Mouse (Mus musculus): ENCODE results near the gene Phykpl. TPM values are rescaled to one million over a fixed set of nuclear protein-coding genes. Genes with fewer than 3 reads are reported as not detected.

Gene Phykpl
- polyA plus RNA-seq, 1 experiment from 2014 or later: 14.5 TPM

GRCm38 (mm10) chr11:51563276-51563675 lies 21.3 kb upstream of the Phykpl start:
- no peak for ATAC-seq
- 63% methylated on average over 1 of the region's 1 CpGs for WGBS (ENCODE audit: insufficient replicate concordance)

GRCm38 (mm10) chr11:51565062-51565461 lies 19.5 kb upstream of the Phykpl start:
- peak; percentile 72 for ATAC-seq
- Histone ChIP-seq H3K4me1 (ENCODE audit: insufficient read depth) (no peaks in the 10 kb centered on the region), H3K9ac (replicated peaks) (no peak overlapping the region), H3K9me3 (ENCODE audit: low read length) (no peaks in the 10 kb centered on the region), H3K27me3 (ENCODE audit: insufficient read depth, low read length) (no peaks in the 10 kb centered on the region), H3K27ac (ENCODE audit: low read depth) (no peak overlapping the region), H3K4me3 (ENCODE audit: low read depth, low read length) (no peak overlapping the region), H3K4me2 (ENCODE audit: low read depth, low read length) (no peak overlapping the region), H3K36me3 (replicated peaks; ENCODE audit: insufficient read depth, low read length) (no peaks in the 10 kb centered on the region)
- DNase-seq: peak; percentile 49
- 11% methylated on average over 3 of the region's 3 CpGs for WGBS (ENCODE audit: insufficient replicate concordance)
- TF ChIP-seq EP300 (IDR thresholded peaks at IDR 0.05; ENCODE audit: low read depth) (no peak), CTCF (IDR thresholded peaks at IDR 0.05; ENCODE audit: low read depth) (peak; percentile 13; the same call in 1 of the 2 replicates)

More at GRCm38 (mm10) chr11:51563276-51563675, 21.3 kb upstream of the Phykpl start:
- Histone ChIP-seq H3K4me1 (ENCODE audit: insufficient read depth) (no peaks in the 10 kb centered on the region), H3K4me2 (ENCODE audit: low read depth, low read length) (no peak overlapping the region), H3K27me3 (ENCODE audit: insufficient read depth, low read length) (no peaks in the 10 kb centered on the region), H3K4me3 (ENCODE audit: low read depth, low read length) (no peak overlapping the region), H3K9ac (replicated peaks) (no peak overlapping the region), H3K36me3 (replicated peaks; ENCODE audit: insufficient read depth, low read length) (no peaks in the 10 kb centered on the region), H3K27ac (ENCODE audit: low read depth) (no peak overlapping the region), H3K9me3 (ENCODE audit: low read length) (no peaks in the 10 kb centered on the region)
- TF ChIP-seq CTCF (IDR thresholded peaks at IDR 0.05; ENCODE audit: low read depth) (no peak), EP300 (IDR thresholded peaks at IDR 0.05; ENCODE audit: low read depth) (no peak)
- no peak for DNase-seq

- no peaks in the 10 kb centered on the region for H3K9me3 ChIP-seq (ENCODE audit: low read length)
- TF ChIP-seq EP300 (IDR thresholded peaks at IDR 0.05; ENCODE audit: low read depth) (no peak), CTCF (IDR thresholded peaks at IDR 0.05; ENCODE audit: low read depth) (peak; percentile 55)
- no peaks in the 10 kb centered on the region for H3K27me3 ChIP-seq (ENCODE audit: insufficient read depth, low read length)
- no peaks in the 10 kb centered on the region for H3K4me1 ChIP-seq (ENCODE audit: insufficient read depth)
- H3K4me3 ChIP-seq (ENCODE audit: low read depth, low read length): no peak overlapping the region
- H3K4me2 ChIP-seq (ENCODE audit: low read depth, low read length): no peak overlapping the region
- H3K36me3 ChIP-seq (replicated peaks; ENCODE audit: insufficient read depth, low read length): no peaks in the 10 kb centered on the region
- ATAC-seq (no peak), DNase-seq (no peak)
- no peak overlapping the region for H3K9ac ChIP-seq (replicated peaks)
- WGBS (ENCODE audit: insufficient replicate concordance): 82% methylated on average over 6 of the region's 6 CpGs
- no peak overlapping the region for H3K27ac ChIP-seq (ENCODE audit: low read depth)
These were observed 18.6 kb upstream of the Phykpl start for GRCm38 (mm10) chr11:51565951-51566350.

GRCm38 (mm10) chr11:51568801-51569200 lies 15.8 kb upstream of the Phykpl start:
- no peaks in the 10 kb centered on the region for H3K4me1 ChIP-seq (ENCODE audit: insufficient read depth)
- DNase-seq (no peak), ATAC-seq (no peak)
- no peak overlapping the region for H3K4me3 ChIP-seq (ENCODE audit: low read depth, low read length)
- no peaks in the 10 kb centered on the region for H3K36me3 ChIP-seq (replicated peaks; ENCODE audit: insufficient read depth, low read length)
- H3K27me3 ChIP-seq (ENCODE audit: insufficient read depth, low read length): no peaks in the 10 kb centered on the region
- TF ChIP-seq EP300 (IDR thresholded peaks at IDR 0.05; ENCODE audit: low read depth) (no peak), CTCF (IDR thresholded peaks at IDR 0.05; ENCODE audit: low read depth) (no peak)
- 80% methylated on average over 4 of the region's 4 CpGs for WGBS (ENCODE audit: insufficient replicate concordance)
- no peak overlapping the region for H3K9ac ChIP-seq (replicated peaks)
- no peaks in the 10 kb centered on the region for H3K9me3 ChIP-seq (ENCODE audit: low read length)
- H3K27ac ChIP-seq (ENCODE audit: low read depth): no peak overlapping the region
- H3K4me2 ChIP-seq (ENCODE audit: low read depth, low read length): no peak overlapping the region

GRCm38 (mm10) chr11:51576454-51576853 lies 8.1 kb upstream of the Phykpl start:
- Histone ChIP-seq H3K4me1 (ENCODE audit: insufficient read depth) (no peaks in the 10 kb centered on the region), H3K27ac (ENCODE audit: low read depth) (no peak overlapping the region), H3K36me3 (replicated peaks; ENCODE audit: insufficient read depth, low read length) (no peaks in the 10 kb centered on the region), H3K4me2 (ENCODE audit: low read depth, low read length) (no peak overlapping the region), H3K4me3 (ENCODE audit: low read depth, low read length) (no peak overlapping the region), H3K27me3 (ENCODE audit: insufficient read depth, low read length) (no peaks in the 10 kb centered on the region), H3K9ac (replicated peaks) (no peak overlapping the region), H3K9me3 (ENCODE audit: low read length) (no peaks in the 10 kb centered on the region)
- 87% methylated on average over 4 of the region's 4 CpGs for WGBS (ENCODE audit: insufficient replicate concordance)
- DNase-seq: no peak
- TF ChIP-seq EP300 (IDR thresholded peaks at IDR 0.05; ENCODE audit: low read depth): no peak
- TF ChIP-seq CTCF (IDR thresholded peaks at IDR 0.05; ENCODE audit: low read depth): no peak
- no peak for ATAC-seq

GRCm38 (mm10) chr11:51577587-51577986 lies 7.0 kb upstream of the Phykpl start:
- H3K4me1 ChIP-seq (ENCODE audit: insufficient read depth): no peaks in the 10 kb centered on the region
- H3K9ac ChIP-seq (replicated peaks): no peak overlapping the region
- TF ChIP-seq CTCF (IDR thresholded peaks at IDR 0.05; ENCODE audit: low read depth) (no peak), EP300 (IDR thresholded peaks at IDR 0.05; ENCODE audit: low read depth) (no peak)
- DNase-seq: no peak
- no peak overlapping the region for H3K4me2 ChIP-seq (ENCODE audit: low read depth, low read length)
- no peak overlapping the region for H3K27ac ChIP-seq (ENCODE audit: low read depth)
- no peak for ATAC-seq
- H3K36me3 ChIP-seq (replicated peaks; ENCODE audit: insufficient read depth, low read length): no peaks in the 10 kb centered on the region
- no peak overlapping the region for H3K4me3 ChIP-seq (ENCODE audit: low read depth, low read length)
- WGBS (ENCODE audit: insufficient replicate concordance): 58% methylated on average over 7 of the region's 7 CpGs
- H3K9me3 ChIP-seq (ENCODE audit: low read length): no peaks in the 10 kb centered on the region
- H3K27me3 ChIP-seq (ENCODE audit: insufficient read depth, low read length): no peaks in the 10 kb centered on the region

- Histone ChIP-seq H3K27ac (ENCODE audit: low read depth) (no peak overlapping the region), H3K27me3 (ENCODE audit: insufficient read depth, low read length) (no peaks in the 10 kb centered on the region), H3K4me1 (ENCODE audit: insufficient read depth) (peaks cover 5% of the 10 kb centered on the region), H3K36me3 (replicated peaks; ENCODE audit: insufficient read depth, low read length) (no peaks in the 10 kb centered on the region), H3K4me3 (ENCODE audit: low read depth, low read length) (no peak overlapping the region), H3K4me2 (ENCODE audit: low read depth, low read length) (no peak overlapping the region), H3K9ac (replicated peaks) (no peak overlapping the region), H3K9me3 (ENCODE audit: low read length) (no peaks in the 10 kb centered on the region)
- TF ChIP-seq CTCF (IDR thresholded peaks at IDR 0.05; ENCODE audit: low read depth): no peak
- no peak for TF ChIP-seq EP300 (IDR thresholded peaks at IDR 0.05; ENCODE audit: low read depth)
- ATAC-seq: no peak
- 61% methylated on average over 4 of the region's 4 CpGs for WGBS (ENCODE audit: insufficient replicate concordance)
- DNase-seq: no peak
These were observed 5.5 kb upstream of the Phykpl start for GRCm38 (mm10) chr11:51579024-51579423.
